Mouse (Mus musculus): ENCODE results near the gene 4930435E12Rik. TPM values are rescaled to one million over a fixed set of nuclear protein-coding genes. Genes with fewer than 3 reads are reported as not detected.

The 4930435E12Rik gene
- total RNA-seq, 4 experiments from 2014 or later: not detected

- DNase-seq (ENCODE audit: low spot score): no peak
Measured at GRCm38 (mm10) chr16:38769529-38769928, 59.0 kb downstream of the 4930435E12Rik start.

- DNase-seq (ENCODE audit: low spot score): no peak
Measured at GRCm38 (mm10) chr16:38768386-38768785, 60.2 kb downstream of the 4930435E12Rik start.

GRCm38 (mm10) chr16:38767761-38768160, 60.8 kb downstream of the 4930435E12Rik start:
- DNase-seq (ENCODE audit: low spot score): no peak

GRCm38 (mm10) chr16:38766671-38767070, 61.9 kb downstream of the 4930435E12Rik start:
- DNase-seq (ENCODE audit: low spot score): no peak

GRCm38 (mm10) chr16:38763508-38763907, 65.0 kb downstream of the 4930435E12Rik start:
- no peak for DNase-seq (ENCODE audit: low spot score)

- DNase-seq (ENCODE audit: low spot score): no peak
Measured at GRCm38 (mm10) chr16:38762401-38762800, 66.1 kb downstream of the 4930435E12Rik start.

Other genes with a start within 250 kb of the 4930435E12Rik start
- 10 to 100 TPM; 32.9 to 44.3 (median 39.1) TPM for gene Arhgap31, start 115.5 kb downstream of the 4930435E12Rik start, total RNA-seq (2022)
- gene B4galt4, start 86.5 kb downstream of the 4930435E12Rik start, total RNA-seq (2022): 10 to 100 TPM in 2 of 4 experiments, 1 to 10 TPM in 2; 7.2 to 11.7 (median 9.6) TPM
- gene Upk1b, start 28.4 kb downstream of the 4930435E12Rik start, total RNA-seq (2022): 1 to 10 TPM; 2.8 to 6.2 (median 4.2) TPM
- gene Igsf11, start 63.9 kb upstream of the 4930435E12Rik start, total RNA-seq (2022): under 1 TPM; 0.57 to 0.75 (median 0.66) TPM

Data from heart, adult 8-10 months (tissue).